Mouse (Mus musculus) thymus, adult 2 months (tissue): ENCODE measurements around the gene Bmpr2.

Experiments
- CTCF ChIP-seq: fragments of 200-500 bp; IDR thresholded peaks from 2 replicates; pipeline ENCODE4 v1.5.1; 2012; ENCODE audit warnings: mild to moderate bottlenecking, control low read depth, low read length, moderate library complexity, borderline replicate concordance; ENCODE audit not compliant: control insufficient read depth, poor library complexity, insufficient read depth; ENCODE audit errors: extremely low read depth
- POLR2A ChIP-seq: fragments of 200-500 bp; IDR thresholded peaks from 2 replicates; pipeline ENCODE4 v1.6.1; 2012; ENCODE audit warnings: mild to moderate bottlenecking, low read length, control low read depth, moderate library complexity; ENCODE audit not compliant: control insufficient read depth, poor library complexity, insufficient read depth; ENCODE audit errors: extremely low read depth

GRCm38 (mm10) chr1:59891185-59891584 is 128.0 kb downstream of the Bmpr2 start:
- TF ChIP-seq CTCF (no peak), POLR2A (no peak)
